Mouse (Mus musculus): ENCODE results near the gene Phactr1. TPM values are rescaled to one million over a fixed set of nuclear protein-coding genes. Genes with fewer than 3 reads are reported as not detected.

Gene Phactr1
- total and polyA plus RNA-seq, 2 experiments from 2014 or later: 84.5 to 106 TPM

DNA sequence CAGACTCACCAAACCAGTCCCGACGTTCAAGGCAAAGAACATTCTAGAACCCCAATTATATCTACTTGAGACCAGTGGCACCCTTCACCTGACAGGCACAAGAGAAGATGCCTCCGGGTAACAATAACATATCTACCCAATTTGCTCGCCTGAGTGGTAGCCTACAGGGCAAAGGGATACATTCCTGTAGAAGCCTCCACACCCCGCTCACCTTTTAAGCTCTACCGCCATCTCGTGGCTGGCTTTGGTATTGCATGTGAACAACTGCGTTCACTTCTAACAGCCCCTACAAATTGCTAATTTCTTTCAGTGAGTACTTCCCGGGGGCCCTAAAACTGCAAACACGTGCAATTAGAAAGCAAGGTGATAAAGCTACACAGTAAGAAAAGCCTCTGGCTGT is 142.1 kb downstream of the Phactr1 start:
- peak; percentile 98 for TF ChIP-seq CTCF (IDR thresholded peaks at IDR 0.05; ENCODE audit: low read depth)
- Histone ChIP-seq H3K9ac (no peak overlapping the region), H3K27me3 (ENCODE audit: insufficient read depth, low read length) (no peaks in the 10 kb centered on the region), H3K9me3 (ENCODE audit: low read length) (no peaks in the 10 kb centered on the region), H3K4me1 (ENCODE audit: insufficient read depth) (no peaks in the 10 kb centered on the region), H3K4me2 (ENCODE audit: low read depth) (no peak overlapping the region), H3K4me3 (ENCODE audit: low read depth, low read length) (no peak overlapping the region), H3K36me3 (ENCODE audit: insufficient read depth) (no peaks in the 10 kb centered on the region), H3K27ac (ENCODE audit: low read depth, low read length) (no peak overlapping the region)
- 20% methylated on average over 10 of the region's 10 CpGs for WGBS
- DNase-seq (peak; percentile 90), ATAC-seq (peak; percentile 74)

GRCm38 (mm10) chr13:42823875-42824274 is 143.5 kb downstream of the Phactr1 start:
- Histone ChIP-seq H3K27me3 (ENCODE audit: insufficient read depth, low read length) (no peaks in the 10 kb centered on the region), H3K4me2 (ENCODE audit: low read depth) (no peak overlapping the region), H3K9ac (no peak overlapping the region), H3K9me3 (ENCODE audit: low read length) (no peaks in the 10 kb centered on the region), H3K4me1 (ENCODE audit: insufficient read depth) (no peaks in the 10 kb centered on the region), H3K36me3 (ENCODE audit: insufficient read depth) (no peaks in the 10 kb centered on the region), H3K4me3 (ENCODE audit: low read depth, low read length) (no peak overlapping the region), H3K27ac (ENCODE audit: low read depth, low read length) (no peak overlapping the region)
- WGBS: 79% methylated on average over 7 of the region's 7 CpGs
- DNase-seq: no peak
- ATAC-seq: no peak
- TF ChIP-seq CTCF (IDR thresholded peaks at IDR 0.05; ENCODE audit: low read depth): no peak

- DNase-seq (peak; percentile 64), ATAC-seq (no peak)
- 58% methylated on average over 8 of the region's 8 CpGs for WGBS
- peak; percentile 72 for TF ChIP-seq CTCF (IDR thresholded peaks at IDR 0.05; ENCODE audit: low read depth)
- no peak overlapping the region for H3K4me3 ChIP-seq (ENCODE audit: low read depth, low read length)
- no peaks in the 10 kb centered on the region for H3K27me3 ChIP-seq (ENCODE audit: insufficient read depth, low read length)
- no peaks in the 10 kb centered on the region for H3K9me3 ChIP-seq (ENCODE audit: low read length)
- H3K36me3 ChIP-seq (ENCODE audit: insufficient read depth): no peaks in the 10 kb centered on the region; the same call in 1 of the 2 replicates
- no peaks in the 10 kb centered on the region for H3K4me1 ChIP-seq (ENCODE audit: insufficient read depth)
- H3K4me2 ChIP-seq (ENCODE audit: low read depth): no peak overlapping the region
- H3K9ac ChIP-seq: no peak overlapping the region
- H3K27ac ChIP-seq (ENCODE audit: low read depth, low read length): no peak overlapping the region
Observed at GRCm38 (mm10) chr13:42826602-42827001, 146.2 kb downstream of the Phactr1 start.

DNA sequence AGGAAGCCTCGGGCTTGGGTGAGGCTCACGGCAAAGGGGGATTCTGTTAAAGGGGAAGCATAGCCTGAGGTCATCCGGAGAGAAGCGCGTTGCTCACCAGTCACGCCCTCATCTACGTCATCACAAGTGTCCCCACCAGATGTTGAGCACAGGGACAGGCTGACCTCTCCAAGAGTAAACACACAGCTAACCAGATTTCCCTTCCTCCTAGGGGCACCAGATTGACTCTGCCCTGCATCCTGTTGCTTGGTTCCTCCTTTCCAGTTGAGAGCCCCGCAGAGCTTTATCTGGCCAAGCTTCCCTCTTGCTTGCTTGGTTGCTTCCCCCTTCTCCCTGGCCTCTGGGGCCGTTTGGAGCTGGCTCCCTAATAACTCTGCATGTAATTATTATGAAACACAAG is 148.6 kb downstream of the Phactr1 start:
- Histone ChIP-seq H3K4me2 (ENCODE audit: low read depth) (no peak overlapping the region), H3K36me3 (ENCODE audit: insufficient read depth) (no peaks in the 10 kb centered on the region; the same call in 1 of the 2 replicates), H3K27me3 (ENCODE audit: insufficient read depth, low read length) (no peaks in the 10 kb centered on the region), H3K4me3 (ENCODE audit: low read depth, low read length) (no peak overlapping the region), H3K27ac (ENCODE audit: low read depth, low read length) (no peak overlapping the region), H3K4me1 (ENCODE audit: insufficient read depth) (no peaks in the 10 kb centered on the region), H3K9ac (no peak overlapping the region), H3K9me3 (ENCODE audit: low read length) (no peaks in the 10 kb centered on the region)
- no peak for TF ChIP-seq CTCF (IDR thresholded peaks at IDR 0.05; ENCODE audit: low read depth)
- DNase-seq (no peak), ATAC-seq (no peak)
- 48% methylated on average over 9 of the region's 9 CpGs for WGBS

DNA sequence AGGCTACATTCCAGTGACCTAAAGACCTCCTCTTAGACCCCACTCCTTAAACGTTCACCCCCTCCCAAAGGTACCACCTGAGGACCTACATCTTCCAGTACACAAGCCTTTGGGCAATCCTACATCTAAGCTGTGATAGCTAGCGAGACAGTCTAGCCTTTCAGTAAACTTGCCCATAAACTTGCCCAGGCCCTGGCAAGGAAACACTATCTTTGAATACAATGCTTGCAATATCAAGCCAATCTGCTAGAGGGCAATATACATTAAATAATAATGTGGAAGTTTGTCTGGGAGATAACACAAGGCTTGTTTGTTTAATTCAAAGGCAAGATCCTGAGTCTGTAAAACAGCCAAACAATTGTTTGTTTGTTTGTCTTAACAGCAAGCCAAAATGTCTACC is 155.0 kb downstream of the Phactr1 start:
- TF ChIP-seq CTCF (IDR thresholded peaks at IDR 0.05; ENCODE audit: low read depth): peak; percentile 69
- ATAC-seq: no peak
- Histone ChIP-seq H3K27ac (ENCODE audit: low read depth, low read length) (no peak overlapping the region), H3K9me3 (ENCODE audit: low read length) (no peaks in the 10 kb centered on the region), H3K4me1 (ENCODE audit: insufficient read depth) (no peaks in the 10 kb centered on the region), H3K4me3 (ENCODE audit: low read depth, low read length) (no peak overlapping the region), H3K4me2 (ENCODE audit: low read depth) (no peak overlapping the region), H3K36me3 (ENCODE audit: insufficient read depth) (no peaks in the 10 kb centered on the region; the same call in 1 of the 2 replicates), H3K9ac (no peak overlapping the region), H3K27me3 (ENCODE audit: insufficient read depth, low read length) (no peaks in the 10 kb centered on the region)
- 44% methylated on average over 2 of the region's 2 CpGs for WGBS
- peak; percentile 58 for DNase-seq

GRCm38 (mm10) chr13:42839358-42839757 is 158.9 kb downstream of the Phactr1 start:
- ATAC-seq (peak; percentile 59), DNase-seq (no peak)
- Histone ChIP-seq H3K36me3 (ENCODE audit: insufficient read depth) (no peaks in the 10 kb centered on the region), H3K27ac (ENCODE audit: low read depth, low read length) (no peak overlapping the region), H3K9ac (no peak overlapping the region), H3K4me2 (ENCODE audit: low read depth) (no peak overlapping the region), H3K27me3 (ENCODE audit: insufficient read depth, low read length) (no peaks in the 10 kb centered on the region), H3K4me1 (ENCODE audit: insufficient read depth) (no peaks in the 10 kb centered on the region), H3K4me3 (ENCODE audit: low read depth, low read length) (no peak overlapping the region), H3K9me3 (ENCODE audit: low read length) (no peaks in the 10 kb centered on the region)
- 45% methylated on average over 2 of the region's 2 CpGs for WGBS
- TF ChIP-seq CTCF (IDR thresholded peaks at IDR 0.05; ENCODE audit: low read depth): no peak

GRCm38 (mm10) chr13:42852086-42852485 is 171.7 kb downstream of the Phactr1 start:
- DNase-seq (no peak), ATAC-seq (no peak)
- Histone ChIP-seq H3K27me3 (ENCODE audit: insufficient read depth, low read length) (no peaks in the 10 kb centered on the region), H3K4me1 (ENCODE audit: insufficient read depth) (no peaks in the 10 kb centered on the region), H3K36me3 (ENCODE audit: insufficient read depth) (no peaks in the 10 kb centered on the region), H3K9ac (no peak overlapping the region), H3K4me2 (ENCODE audit: low read depth) (no peak overlapping the region), H3K9me3 (ENCODE audit: low read length) (no peaks in the 10 kb centered on the region), H3K4me3 (ENCODE audit: low read depth, low read length) (no peak overlapping the region), H3K27ac (ENCODE audit: low read depth, low read length) (no peak overlapping the region)
- WGBS: 58% methylated on average over 10 of the region's 10 CpGs
- no peak for TF ChIP-seq CTCF (IDR thresholded peaks at IDR 0.05; ENCODE audit: low read depth)
